Mouse (Mus musculus): ENCODE data around the gene Wdr60.

Gene Wdr60

DNA sequence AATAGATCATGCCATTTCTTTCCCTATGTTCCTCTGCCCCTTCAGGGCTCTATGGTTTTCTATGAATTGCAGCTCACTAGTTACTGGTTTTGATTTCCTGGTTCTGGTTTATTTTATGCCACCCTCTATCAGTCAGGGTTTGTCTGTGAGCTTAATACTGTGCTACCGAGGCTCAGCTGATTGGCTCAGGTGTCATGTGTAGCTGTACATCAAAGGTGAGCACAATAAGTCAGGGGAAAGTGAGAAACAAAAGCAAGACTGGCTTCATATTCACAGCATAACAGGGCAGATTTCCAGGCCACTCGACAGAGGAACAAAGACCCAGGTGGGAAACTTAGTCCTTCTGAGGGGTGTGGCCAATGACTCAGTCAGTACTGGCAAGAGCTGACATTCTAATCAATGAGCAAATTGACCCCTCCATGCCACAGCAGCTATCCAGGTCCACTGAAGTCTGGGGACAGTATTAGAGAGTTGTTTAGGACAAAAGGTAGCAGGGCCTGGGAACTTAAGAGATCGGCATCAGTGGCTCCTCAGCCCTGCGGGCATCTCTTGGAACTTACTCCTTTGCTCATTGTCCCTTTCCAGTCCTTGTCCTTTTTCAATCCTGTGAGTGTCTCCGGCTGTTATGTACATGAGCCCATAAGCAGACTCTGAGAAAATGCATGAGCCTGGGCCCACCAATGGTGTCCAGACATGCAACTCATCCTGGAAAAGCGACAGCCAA is 79.4 kb downstream of the Wdr60 start:
- DNase-seq (ENCODE audit: low read depth, low spot score) = no peak

- DNase-seq (ENCODE audit: low read depth, low spot score) = no peak
Measured at GRCm38 (mm10) chr12:116182376-116182775, 80.4 kb downstream of the Wdr60 start.

GRCm38 (mm10) chr12:116181436-116182050 is 81.3 kb downstream of the Wdr60 start:
- no peak for DNase-seq (ENCODE audit: low read depth, low spot score)

DNA sequence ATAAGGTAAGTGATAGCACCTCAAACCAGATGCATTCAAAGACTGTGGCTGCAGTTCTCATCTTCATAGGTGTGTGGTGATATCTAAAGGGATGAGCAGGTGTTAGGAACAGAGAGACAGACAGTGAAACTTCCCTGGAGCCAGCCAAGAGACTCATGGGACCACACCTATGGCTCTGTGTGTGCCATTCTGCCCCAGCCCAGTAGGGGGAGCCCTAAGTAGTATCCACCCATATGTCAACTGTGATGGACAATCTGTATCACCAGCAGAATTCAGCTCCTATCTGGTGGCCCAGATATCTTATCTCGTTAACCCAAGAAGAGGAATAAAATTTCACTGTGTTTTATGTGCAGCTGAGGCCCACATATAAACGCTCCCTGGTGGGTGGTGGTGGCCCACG is 85.9 kb downstream of the Wdr60 start:
- no peak for DNase-seq (ENCODE audit: low read depth, low spot score)

DNA sequence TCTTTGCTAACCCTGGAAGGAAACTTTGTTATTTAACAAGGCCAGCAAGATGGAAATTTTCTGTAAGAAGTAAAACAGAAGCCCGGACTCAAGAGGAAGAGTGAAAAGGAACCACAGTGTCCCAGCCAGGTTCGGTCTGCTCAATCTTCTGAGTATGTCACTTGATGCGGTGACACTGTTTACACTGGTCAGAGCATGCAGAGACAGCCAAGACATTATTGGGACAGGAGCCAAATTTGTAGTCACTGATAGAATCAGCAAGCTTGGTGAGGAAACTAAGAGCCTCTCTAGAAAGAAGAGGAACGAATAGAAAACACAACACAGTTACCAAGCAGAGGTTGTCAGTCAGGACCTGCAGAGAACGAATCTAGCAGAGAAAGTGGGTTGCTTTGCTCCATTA is 93.2 kb downstream of the Wdr60 start:
- no peak for DNase-seq (ENCODE audit: low read depth, low spot score)

DNA sequence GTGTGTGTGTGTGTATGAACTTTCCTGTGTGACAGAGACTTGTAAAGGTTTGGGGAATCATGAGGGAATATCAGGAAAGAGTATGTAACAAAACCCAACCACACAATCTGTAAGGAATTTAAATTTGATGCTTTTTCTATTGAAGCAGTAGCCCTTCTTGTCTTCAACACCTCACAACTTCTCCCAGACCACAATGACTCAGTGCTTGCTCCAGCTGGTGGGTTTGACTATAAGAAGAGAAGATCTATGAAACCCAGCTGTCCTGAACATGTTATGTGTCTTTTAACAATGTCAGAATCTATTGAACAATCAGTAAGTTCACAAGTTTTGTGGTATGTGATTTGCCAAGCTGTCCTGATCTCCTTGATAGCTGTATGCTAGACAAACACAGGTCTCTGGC is 97.5 kb downstream of the Wdr60 start:
- no peak for DNase-seq (ENCODE audit: low read depth, low spot score)

DNA sequence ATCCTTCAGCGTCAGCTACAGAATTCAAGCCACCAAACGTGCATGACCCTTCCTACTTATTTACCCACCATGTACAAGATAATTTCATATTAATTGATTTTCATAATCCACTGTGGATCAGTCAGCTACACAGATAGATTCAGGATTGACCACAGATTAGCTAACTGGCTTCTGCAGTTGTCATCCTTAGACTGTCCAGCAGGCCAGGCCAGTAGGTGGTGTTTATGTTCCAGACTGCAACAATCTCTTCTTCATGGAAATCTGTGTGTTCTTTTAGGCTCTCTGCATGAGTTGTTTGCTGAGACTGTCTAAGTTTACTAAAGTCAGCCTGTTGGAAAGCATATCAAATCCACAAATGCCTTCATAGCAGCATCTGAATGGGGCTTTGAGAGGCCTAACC is 103.1 kb downstream of the Wdr60 start:
- DNase-seq (ENCODE audit: low read depth, low spot score) = no peak

DNA sequence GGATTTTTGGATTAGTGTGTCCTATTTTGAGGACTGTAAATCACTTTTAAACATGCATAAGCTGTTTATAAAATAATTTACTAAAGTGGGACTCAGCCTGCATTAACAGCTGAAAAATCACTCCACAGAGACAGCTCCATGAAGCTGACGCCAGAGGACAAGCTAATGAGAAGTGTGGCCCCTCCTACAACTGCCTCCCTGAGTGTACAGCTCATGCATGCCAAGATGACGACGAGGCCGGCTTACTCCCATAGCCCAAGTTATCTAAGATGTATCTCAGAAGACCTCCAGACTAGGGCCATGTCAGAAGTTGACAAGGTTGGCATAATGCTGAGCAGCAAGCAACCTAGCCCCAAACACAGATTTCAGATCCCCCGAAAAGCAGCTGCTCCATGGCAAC is 103.6 kb downstream of the Wdr60 start:
- no peak for DNase-seq (ENCODE audit: low read depth, low spot score)

- no peak for DNase-seq (ENCODE audit: low read depth, low spot score)
Measured at GRCm38 (mm10) chr12:116156792-116157532, 105.9 kb downstream of the Wdr60 start.
